Mouse (Mus musculus): ENCODE measurements around the gene Olfr1416. TPM values are rescaled to one million over a fixed set of nuclear protein-coding genes. Genes with fewer than 3 reads are reported as not detected.
"Not testable (repeated sequence)": the region's sequence is repeated elsewhere in the genome, so short reads cannot be mapped to it uniquely, and the experiment has no call there.

The Olfr1416 gene
- polyA plus RNA-seq (2015; fragmentation: Nextera tagmentation; extraction: Ambion mirVana): not detected in 2 replicates

DNA sequence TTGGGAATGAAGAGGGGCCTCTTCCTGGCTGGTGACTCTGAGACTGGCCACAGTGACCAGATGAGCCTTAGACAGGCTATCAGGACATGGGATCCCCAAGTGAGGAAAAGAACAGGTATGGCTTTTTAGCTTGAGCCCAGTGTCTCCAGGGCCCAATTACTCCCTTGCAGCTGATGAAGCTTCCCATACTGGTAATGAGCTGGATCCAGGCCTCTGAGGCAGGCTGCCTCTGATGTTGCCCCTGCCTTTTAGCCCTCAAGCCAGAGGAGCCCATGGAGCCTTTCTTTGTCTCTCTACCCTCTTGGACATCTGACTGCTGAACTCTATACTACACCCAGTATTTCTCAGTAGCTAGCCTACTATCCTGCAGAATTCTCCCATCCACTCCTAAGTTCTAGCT lies at the start of gene Olfr1416:
Olfr1416 (minus strand) TSS at position 101 of the 400 bp plus-strand sequence.
- no peaks in the 10 kb centered on the region for H3K27me3 ChIP-seq
- H3K27ac ChIP-seq: no peak within 1 kb of the TSS
- no peaks in the 10 kb centered on the region for H3K9me3 ChIP-seq
- H3K9ac ChIP-seq: no peak within 1 kb of the TSS
- no peak for ATAC-seq (ENCODE audit: insufficient number of reproducible peaks, low FRiP score, low TSS enrichment, low read depth)
- no peaks in the 10 kb centered on the region for H3K36me3 ChIP-seq
- no peak within 1 kb of the TSS for H3K4me2 ChIP-seq
- no peaks in the 10 kb centered on the region for H3K4me1 ChIP-seq
- H3K4me3 ChIP-seq: no peak within 1 kb of the TSS

DNA sequence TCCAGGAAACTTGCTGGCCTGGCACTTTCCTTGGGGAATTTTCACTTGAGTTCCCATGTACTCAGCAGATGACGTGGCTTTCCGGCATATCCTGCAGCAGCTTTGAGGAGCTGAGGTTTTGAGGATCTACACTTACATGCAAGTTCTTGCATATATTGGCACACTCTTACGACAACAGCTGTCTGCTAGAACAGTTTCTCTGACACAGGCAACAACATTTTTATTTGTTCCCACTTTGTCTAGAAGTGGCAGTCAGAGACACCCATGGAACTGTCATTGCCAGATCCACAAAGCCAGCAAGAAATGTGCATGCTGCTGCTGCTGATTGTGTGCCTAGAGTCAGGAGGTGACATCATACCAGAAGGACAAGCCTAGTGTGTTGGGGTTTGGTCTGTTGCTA lies 38.9 kb upstream of the Olfr1416 start:
- 73% methylated on average over 3 of the region's 3 CpGs for WGBS
- Histone ChIP-seq H3K9ac (no peak overlapping the region), H3K36me3 (no peaks in the 10 kb centered on the region), H3K9me3 (no peaks in the 10 kb centered on the region), H3K4me3 (no peak overlapping the region), H3K4me2 (no peak overlapping the region), H3K4me1 (no peaks in the 10 kb centered on the region), H3K27ac (no peak overlapping the region), H3K27me3 (0 out of 2 replicates have a peak, but pooled peaks cover 3% of the 10 kb centered on the region)
- ATAC-seq (ENCODE audit: insufficient number of reproducible peaks, low FRiP score, low TSS enrichment, low read depth): no peak

DNA sequence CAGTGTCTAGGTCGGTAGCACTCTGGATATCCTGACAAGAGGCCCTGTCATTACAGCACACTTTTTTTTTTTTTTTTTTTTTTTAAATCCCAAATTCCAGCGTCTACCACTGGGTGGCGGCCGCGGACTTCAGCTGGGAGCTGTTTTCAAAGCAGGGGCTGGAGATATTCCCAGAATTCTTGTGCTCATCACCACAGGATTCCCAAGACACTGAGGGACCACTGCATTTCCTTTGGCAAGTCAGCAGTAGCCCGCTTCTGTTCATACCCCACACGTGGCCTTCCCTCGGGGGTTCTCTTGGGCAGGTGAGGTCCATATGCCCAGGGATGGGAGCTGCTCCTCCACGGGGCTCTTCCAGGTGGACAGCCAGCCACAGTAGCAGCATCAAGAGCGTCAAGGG lies 36.5 kb upstream of the Olfr1416 start:
- Histone ChIP-seq H3K27me3 (0 out of 2 replicates have a peak, but pooled peaks cover 3% of the 10 kb centered on the region), H3K4me3 (no peak overlapping the region), H3K9ac (no peak overlapping the region), H3K4me1 (no peaks in the 10 kb centered on the region), H3K27ac (no peak overlapping the region), H3K36me3 (no peaks in the 10 kb centered on the region), H3K9me3 (no peaks in the 10 kb centered on the region), H3K4me2 (no peak overlapping the region)
- ATAC-seq (ENCODE audit: insufficient number of reproducible peaks, low FRiP score, low TSS enrichment, low read depth): no peak
- 19% methylated on average over 10 of the region's 10 CpGs for WGBS

DNA sequence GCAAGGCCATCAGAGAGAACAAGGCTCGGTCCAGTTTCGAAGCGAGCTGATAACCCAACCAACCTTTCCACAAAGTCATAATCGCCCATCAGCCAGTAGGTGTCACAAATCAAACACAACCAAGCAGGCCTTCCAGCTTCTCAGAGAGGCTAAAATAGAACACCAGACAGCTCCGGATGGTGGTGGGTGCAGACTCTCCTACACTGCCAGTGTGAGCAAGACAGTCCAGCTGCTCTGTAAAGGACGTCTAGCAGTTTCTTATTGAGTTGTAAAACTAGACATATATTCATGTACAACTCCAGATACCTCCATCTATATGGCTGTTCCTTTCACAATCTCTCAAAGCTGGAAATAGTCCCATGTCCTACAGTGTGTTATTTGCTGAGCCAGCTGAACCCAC lies 34.1 kb upstream of the Olfr1416 start:
- no peak overlapping the region for H3K27ac ChIP-seq
- no peak overlapping the region for H3K4me2 ChIP-seq
- H3K9ac ChIP-seq: no peak overlapping the region
- no peaks in the 10 kb centered on the region for H3K4me1 ChIP-seq
- no peak overlapping the region for H3K4me3 ChIP-seq
- H3K36me3 ChIP-seq: no peaks in the 10 kb centered on the region
- WGBS: 82% methylated on average over 6 of the region's 6 CpGs
- H3K27me3 ChIP-seq: 0 out of 2 replicates have a peak, but pooled peaks cover 3% of the 10 kb centered on the region
- no peak for ATAC-seq (ENCODE audit: insufficient number of reproducible peaks, low FRiP score, low TSS enrichment, low read depth)
- H3K9me3 ChIP-seq: no peaks in the 10 kb centered on the region

DNA sequence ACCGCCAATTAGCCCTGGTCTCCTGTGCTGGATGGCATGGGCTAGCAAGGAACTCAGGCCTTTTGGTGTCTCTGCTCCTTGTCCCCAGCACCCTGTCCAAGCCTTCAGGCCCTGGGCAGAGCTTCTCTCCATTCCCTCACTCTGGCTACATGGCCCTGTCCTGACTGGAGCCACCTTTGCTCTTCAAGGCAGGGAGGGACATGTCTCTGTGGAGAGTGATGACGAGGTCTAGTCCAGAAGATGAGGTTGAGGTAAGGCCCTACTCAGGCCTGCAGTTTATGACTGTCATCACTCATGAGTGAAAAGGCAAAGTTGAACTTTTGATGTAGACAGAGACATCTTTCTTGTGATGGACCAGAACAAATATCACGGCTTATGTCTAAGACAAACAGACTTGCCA lies 33.6 kb upstream of the Olfr1416 start, which contains the start of gene Olfr1414:
Olfr1414 (minus strand) TSS at position 101 of the 400 bp plus-strand sequence.
- ATAC-seq (ENCODE audit: insufficient number of reproducible peaks, low FRiP score, low TSS enrichment, low read depth): no peak
- Histone ChIP-seq H3K4me2 (no peak within 1 kb of the TSS), H3K9me3 (no peaks in the 10 kb centered on the region), H3K27me3 (0 out of 2 replicates have a peak, but pooled peaks cover 3% of the 10 kb centered on the region), H3K4me1 (no peaks in the 10 kb centered on the region), H3K9ac (no peak within 1 kb of the TSS), H3K4me3 (no peak within 1 kb of the TSS), H3K27ac (no peak within 1 kb of the TSS), H3K36me3 (no peaks in the 10 kb centered on the region)
- WGBS: 74% methylated on average over 3 of the region's 3 CpGs

DNA sequence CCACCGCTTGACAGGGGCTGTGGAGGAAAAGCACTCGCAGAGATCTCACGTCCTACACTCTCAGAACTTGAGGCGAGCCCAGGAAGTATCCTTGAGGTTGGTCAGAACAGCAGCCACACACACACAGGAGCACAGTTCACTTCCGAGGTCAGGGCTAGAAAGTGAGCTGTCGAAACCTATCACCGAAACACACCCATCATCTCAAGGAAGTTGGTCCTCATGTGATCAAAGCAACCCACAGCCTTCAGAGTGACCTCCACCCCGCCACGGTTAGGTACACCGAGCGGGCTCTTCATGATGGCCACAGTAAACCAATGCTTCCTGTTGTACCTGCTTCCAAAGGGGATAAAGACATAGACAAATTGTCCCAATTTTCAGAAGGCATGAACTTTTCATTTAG lies 30.5 kb upstream of the Olfr1416 start:
- no peak for ATAC-seq (ENCODE audit: insufficient number of reproducible peaks, low FRiP score, low TSS enrichment, low read depth)
- Histone ChIP-seq H3K4me3 (no peak overlapping the region), H3K4me1 (no peaks in the 10 kb centered on the region), H3K27me3 (0 out of 2 replicates have a peak, but pooled peaks cover 3% of the 10 kb centered on the region), H3K27ac (no peak overlapping the region), H3K4me2 (no peak overlapping the region), H3K9me3 (no peaks in the 10 kb centered on the region), H3K9ac (no peak overlapping the region), H3K36me3 (no peaks in the 10 kb centered on the region)
- WGBS: 81% methylated on average over 11 of the region's 11 CpGs

DNA sequence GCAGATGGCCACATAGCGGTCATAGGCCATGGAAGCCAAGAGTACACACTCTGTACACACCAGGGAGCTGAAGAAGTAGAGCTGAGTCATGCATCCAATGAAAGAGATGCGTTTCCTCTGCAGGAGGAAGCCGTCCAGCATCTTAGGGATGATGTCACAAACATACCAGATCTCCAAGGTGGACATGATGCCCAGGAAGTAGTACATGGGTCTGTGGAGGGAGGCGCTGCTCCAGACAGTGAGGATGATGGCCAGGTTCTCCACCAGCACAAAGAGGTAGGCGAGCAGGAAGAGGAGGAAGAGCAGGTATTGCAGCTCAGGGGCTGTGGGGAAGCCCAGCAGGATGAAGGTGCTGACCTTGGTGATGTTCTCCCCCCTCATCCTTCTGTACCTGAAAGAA lies 26.7 kb upstream of the Olfr1416 start:
- not testable (repeated sequence) for H3K4me1 ChIP-seq; ATAC-seq (ENCODE audit: insufficient number of reproducible peaks, low FRiP score, low TSS enrichment, low read depth); H3K27me3 ChIP-seq; H3K9ac ChIP-seq; H3K4me2 ChIP-seq; H3K36me3 ChIP-seq; H3K4me3 ChIP-seq; H3K27ac ChIP-seq; H3K9me3 ChIP-seq
- WGBS: 86% methylated on average over 5 of the region's 5 CpGs

DNA sequence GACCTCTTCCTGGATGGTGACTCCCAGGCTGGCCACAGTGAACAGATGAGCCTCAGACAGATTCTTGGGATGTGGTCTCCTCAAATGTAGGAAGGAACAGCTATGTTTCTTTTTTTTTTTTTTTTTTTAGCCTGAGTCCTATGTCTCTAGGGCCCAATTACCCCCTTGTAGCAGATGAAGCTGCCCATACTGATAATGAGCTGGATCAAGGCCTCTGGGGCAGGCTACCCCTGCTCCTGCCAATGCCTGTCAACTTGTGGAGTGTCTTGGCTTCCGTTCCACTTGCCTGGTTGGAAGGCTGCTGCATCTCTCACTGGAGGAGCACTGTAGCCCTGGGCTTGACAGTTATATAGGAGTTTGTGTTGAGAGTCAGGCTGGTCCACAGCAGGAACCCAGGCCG lies 11.1 kb upstream of the Olfr1416 start, which contains the start of gene Olfr1415:
Olfr1415 (minus strand) TSS at position 101 of the 400 bp plus-strand sequence.
- no peaks in the 10 kb centered on the region for H3K27me3 ChIP-seq
- no peaks in the 10 kb centered on the region for H3K36me3 ChIP-seq
- no peaks in the 10 kb centered on the region for H3K4me1 ChIP-seq
- 87% methylated on average over 2 of the region's 2 CpGs for WGBS
- H3K27ac ChIP-seq: no peak within 1 kb of the TSS
- no peak within 1 kb of the TSS for H3K4me3 ChIP-seq
- H3K9ac ChIP-seq: no peak within 1 kb of the TSS
- no peak within 1 kb of the TSS for H3K4me2 ChIP-seq
- H3K9me3 ChIP-seq: no peaks in the 10 kb centered on the region
- ATAC-seq (ENCODE audit: insufficient number of reproducible peaks, low FRiP score, low TSS enrichment, low read depth): no peak

DNA sequence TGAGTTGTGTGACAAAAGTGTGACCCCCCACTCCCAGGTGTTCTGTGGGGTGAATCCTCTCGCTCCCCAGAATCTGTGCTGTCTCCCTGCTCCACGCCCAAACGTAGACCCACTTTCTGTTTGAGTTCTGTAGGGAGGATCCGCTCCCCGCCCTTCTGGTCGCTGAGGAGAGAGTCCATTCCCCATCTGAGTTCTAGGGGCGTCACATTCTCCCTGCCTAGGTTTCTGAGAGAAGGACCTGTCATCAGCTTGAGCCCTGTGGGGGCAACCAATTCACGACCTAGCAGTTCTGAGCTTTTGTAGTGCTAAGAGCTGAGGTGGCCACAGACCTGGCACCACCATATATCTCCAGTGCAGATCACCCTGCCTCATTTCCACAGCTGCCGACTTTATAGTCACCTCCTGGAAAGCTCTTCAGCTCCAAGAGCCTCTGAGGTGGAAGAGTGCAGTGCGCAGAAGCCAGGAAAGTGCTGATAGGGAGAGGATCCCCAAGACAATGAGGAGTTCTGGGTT lies 10.8 kb downstream of the Olfr1416 start:
- Histone ChIP-seq H3K27ac (peak overlapping the region; percentile 85), H3K4me3 (peak overlapping the region; percentile 95), H3K9ac (peak overlapping the region; percentile 60), H3K4me2 (peak overlapping the region; percentile 93), H3K4me1 (peaks cover 14% of the 10 kb centered on the region), H3K9me3 (no peaks in the 10 kb centered on the region), H3K27me3 (no peaks in the 10 kb centered on the region; the same call in 1 of the 2 replicates), H3K36me3 (peaks cover 19% of the 10 kb centered on the region)
- peak; percentile 73 for ATAC-seq (ENCODE audit: insufficient number of reproducible peaks, low FRiP score, low TSS enrichment, low read depth)
- WGBS: 4% methylated on average over 10 of the region's 10 CpGs

DNA sequence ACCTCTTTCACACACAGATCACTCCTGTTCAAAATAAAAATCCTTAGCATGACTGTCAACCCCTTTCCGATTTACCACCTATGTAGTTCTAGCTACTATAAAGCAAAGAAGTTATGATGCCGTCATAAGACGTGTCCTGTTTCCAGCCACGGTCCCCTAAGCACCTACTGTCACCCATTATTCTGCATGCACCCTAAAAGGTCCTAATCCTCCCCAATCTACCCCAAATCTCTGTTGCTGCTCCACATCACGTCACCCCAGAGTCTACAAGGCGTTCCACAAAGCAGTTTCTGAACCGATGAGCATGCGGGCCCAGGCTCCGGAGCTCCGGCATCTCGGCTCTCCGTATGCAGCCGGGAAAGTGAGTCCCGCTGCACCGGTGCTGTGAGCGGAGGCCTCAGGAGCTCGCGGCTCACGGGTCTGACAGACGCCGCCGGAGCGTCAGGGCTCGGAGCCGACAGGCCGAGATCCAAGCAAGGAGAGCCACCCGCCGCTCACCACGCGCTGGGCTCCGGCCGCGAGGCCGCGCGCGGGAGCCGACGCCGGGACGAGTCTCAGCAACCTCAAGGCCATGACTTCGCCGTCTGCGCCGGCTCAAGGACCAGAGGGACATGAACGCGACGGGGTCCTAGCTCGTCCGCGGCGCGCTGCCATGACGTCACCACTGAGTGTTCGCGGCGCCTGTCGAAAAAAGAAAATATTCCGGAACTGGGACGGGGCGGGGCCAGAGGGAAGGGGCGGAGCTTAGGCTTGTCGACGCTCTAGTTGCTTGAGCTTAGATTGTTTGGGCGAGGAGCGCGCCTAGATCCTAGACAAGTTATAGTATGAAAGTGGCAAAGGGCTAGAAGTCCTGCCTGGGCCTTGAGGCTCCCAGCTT lies 11.5 kb downstream of the Olfr1416 start, which contains the start of gene Ndufa10:
Ndufa10 (minus strand) TSS at position 696 of the 877 bp plus-strand sequence.
- under 1% methylated on average over 67 of the region's 67 CpGs for WGBS
- Histone ChIP-seq H3K9me3 (no peaks in the 10 kb centered on the region), H3K36me3 (peaks cover 26% of the 10 kb centered on the region), H3K4me2 (peak within 1 kb of the TSS; percentile 93), H3K4me1 (peaks cover 14% of the 10 kb centered on the region), H3K9ac (peak within 1 kb of the TSS; percentile 93), H3K4me3 (peak within 1 kb of the TSS; percentile 95), H3K27me3 (no peaks in the 10 kb centered on the region; the same call in 1 of the 2 replicates), H3K27ac (peak within 1 kb of the TSS; percentile 85)
- ATAC-seq (ENCODE audit: insufficient number of reproducible peaks, low FRiP score, low TSS enrichment, low read depth): peak; percentile 90

DNA sequence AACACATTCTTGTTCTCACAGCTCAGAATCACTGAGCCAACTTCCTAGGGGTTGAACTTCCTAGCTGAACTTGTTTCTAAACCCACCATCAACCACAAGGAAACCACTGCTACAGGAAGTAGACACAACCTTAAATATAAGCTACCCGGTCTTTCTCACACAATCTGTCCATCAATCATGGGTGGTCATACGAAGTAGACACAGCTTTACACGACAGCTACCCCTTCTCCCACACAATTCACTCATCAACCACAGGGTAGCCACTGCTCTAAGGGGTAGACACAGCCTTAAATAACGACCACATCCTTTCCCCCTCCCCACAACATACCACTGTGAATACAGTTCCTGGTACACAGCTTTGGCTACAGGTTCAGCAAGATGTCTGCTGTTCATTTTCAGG lies 16.0 kb downstream of the Olfr1416 start:
- Histone ChIP-seq H3K4me1 (peaks cover 9% of the 10 kb centered on the region), H3K27ac (no peak overlapping the region), H3K27me3 (no peaks in the 10 kb centered on the region), H3K4me2 (no peak overlapping the region), H3K36me3 (peaks cover 71% of the 10 kb centered on the region), H3K9me3 (no peaks in the 10 kb centered on the region), H3K4me3 (no peak overlapping the region), H3K9ac (no peak overlapping the region)
- WGBS: 87% methylated on average over 4 of the region's 4 CpGs
- ATAC-seq (ENCODE audit: insufficient number of reproducible peaks, low FRiP score, low TSS enrichment, low read depth): no peak

DNA sequence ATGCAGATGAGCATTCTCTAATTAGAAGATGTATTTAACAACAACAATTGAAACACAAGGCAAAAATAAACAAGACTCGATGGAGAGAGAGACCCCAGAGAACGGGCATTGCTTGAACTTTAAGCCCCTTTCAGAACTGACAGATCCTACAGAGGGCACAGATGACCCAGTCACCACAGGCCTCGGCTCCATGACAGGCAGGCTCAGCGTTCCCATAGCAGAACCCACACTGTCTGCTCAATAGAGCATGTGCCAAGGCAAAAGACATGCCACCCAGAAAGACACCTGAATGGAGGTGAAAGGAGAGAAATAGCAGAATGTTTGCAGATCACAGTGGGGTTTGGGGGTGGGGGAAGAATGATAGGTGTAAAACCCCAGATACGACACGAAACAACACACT lies 26.5 kb downstream of the Olfr1416 start:
- ATAC-seq (ENCODE audit: insufficient number of reproducible peaks, low FRiP score, low TSS enrichment, low read depth): no peak
- Histone ChIP-seq H3K27me3 (no peaks in the 10 kb centered on the region), H3K36me3 (peaks cover 85% of the 10 kb centered on the region), H3K9me3 (no peaks in the 10 kb centered on the region), H3K9ac (no peak overlapping the region), H3K4me1 (no peaks in the 10 kb centered on the region), H3K4me2 (no peak overlapping the region), H3K4me3 (no peak overlapping the region), H3K27ac (no peak overlapping the region)
- WGBS: 87% methylated on average over 6 of the region's 6 CpGs

Measured in limb, embryonic 15.5 days (tissue).